Mouse (Mus musculus) leukemia stem cell, adult 10-12 weeks (primary cell): ENCODE results near the gene Ccn1. TPM values are rescaled to one million over a fixed set of nuclear protein-coding genes. Genes with fewer than 3 reads are reported as not detected.

Experiments
- polyA plus RNA-seq: library from polyadenylated mRNA; stranded (reverse); fragments of >175 nt; gene quantifications from 2 replicates; pipeline ENCODE4 v1.2.3, GENCODE M21; 2012; ENCODE audit warnings: low replicate concordance

The Ccn1 gene
- polyA plus RNA-seq = 0.36 and 2.2 TPM in 2 replicates

GRCm38 (mm10) chr3:145649852-145650202 is at the start of gene Ccn1:
Ccn1 (minus strand) TSS chr3:145649981.

Other genes with a start within 250 kb of the Ccn1 start
- 2.7 and 4.0 TPM in 2 replicates for gene Znhit6, start 73.8 kb downstream of the Ccn1 start, polyA plus RNA-seq
- 0.09 TPM in 1 of 2 replicates, not detected in the other for gene Ddah1, start 108.7 kb upstream of the Ccn1 start, polyA plus RNA-seq